Mouse (Mus musculus): ENCODE measurements around the gene Tubgcp3.

DNA sequence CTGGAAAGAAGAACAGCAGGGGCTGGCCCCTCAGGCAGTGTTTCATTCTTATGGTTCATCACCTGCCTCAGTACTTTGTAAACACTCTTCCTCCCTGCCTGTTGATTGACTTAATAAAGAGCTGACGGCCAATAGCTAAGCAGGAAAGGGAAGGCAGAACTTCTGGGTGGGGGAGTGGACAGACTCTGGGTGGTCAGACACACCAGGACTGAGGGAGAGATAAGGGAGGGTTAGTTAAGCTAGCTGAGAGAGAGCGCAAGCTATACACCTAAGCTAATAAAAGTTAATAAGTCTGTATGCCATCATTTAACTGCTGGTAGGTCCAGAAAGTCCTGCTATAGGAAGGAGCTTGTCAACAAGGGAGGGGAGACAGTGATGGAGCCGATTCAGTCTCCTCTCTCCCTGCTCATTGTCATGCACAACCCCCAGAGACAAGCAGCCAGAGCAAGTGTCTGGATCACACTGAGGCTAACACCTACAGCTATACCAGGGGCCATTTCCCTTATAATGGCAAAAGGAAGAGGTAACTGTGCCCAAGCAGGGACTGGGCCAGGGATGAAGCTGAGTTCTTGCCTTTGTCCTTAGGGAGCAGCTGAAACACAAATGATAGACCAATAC, 26.7 kb upstream of the Tubgcp3 start:
- no peak for TF ChIP-seq CTCF (IDR thresholded peaks at IDR 0.05)
- no peak for TF ChIP-seq POLR2A (IDR thresholded peaks at IDR 0.05; ENCODE audit: insufficient read depth, low read depth, low read length)
- TF ChIP-seq EP300 (IDR thresholded peaks at IDR 0.05; ENCODE audit: insufficient read depth, low read depth, low read length) = no peak

Measured in heart, adult 2 months (tissue).